Mouse (Mus musculus) limb, embryonic 11.5 days (tissue): ENCODE measurements around the gene Olfr1141. TPM values are rescaled to one million over a fixed set of nuclear protein-coding genes. Genes with fewer than 3 reads are reported as not detected.

ENCODE experiments used
- ATAC-seq: fragments of 200-750 bp; cut with Nextera tagmentation; 2 replicates; pipeline ENCODE4 v1.8.0; 2017; ENCODE audit warnings: low read depth; ENCODE audit not compliant: insufficient number of reproducible peaks, low FRiP score, low TSS enrichment
- DNase-seq: peaks from one replicate; pipeline ENCODE4 v3.0.0-alpha.2; 2015; ENCODE audit warnings: low spot score
- H3K27ac ChIP-seq: fragments of 300-500 bp; sonication (generic); replicated peaks from 2 replicates; pipeline ENCODE4 v1.5.1; 2014; ENCODE audit warnings: low read depth, mild to moderate bottlenecking, low read length
- H3K27me3 ChIP-seq: fragments of 300-500 bp; sonication (generic); 2 replicates; pipeline ENCODE4 v1.6.1; 2014; ENCODE audit warnings: mild to moderate bottlenecking, low read length, mixed read lengths; ENCODE audit not compliant: control insufficient read depth, insufficient read depth
- H3K36me3 ChIP-seq: fragments of 300-500 bp; sonication (generic); 2 replicates; pipeline ENCODE4 v1.6.1; 2014; ENCODE audit warnings: mild to moderate bottlenecking, low read length, moderate library complexity, mixed read lengths; ENCODE audit not compliant: control insufficient read depth, insufficient read depth
- H3K4me1 ChIP-seq: fragments of 300-500 bp; sonication (generic); 2 replicates; pipeline ENCODE4 v1.6.1; 2014; ENCODE audit warnings: low read length, mixed read lengths; ENCODE audit not compliant: control insufficient read depth, insufficient read depth
- H3K4me2 ChIP-seq: fragments of 300-500 bp; sonication (generic); 2 replicates; pipeline ENCODE4 v1.6.1; 2014; ENCODE audit warnings: low read depth, mild to moderate bottlenecking, moderate library complexity; ENCODE audit not compliant: severe bottlenecking
- H3K4me3 ChIP-seq: fragments of 300-500 bp; sonication (generic); 2 replicates; pipeline ENCODE4 v1.5.1; 2014; ENCODE audit warnings: low read depth, low read length
- H3K9ac ChIP-seq: fragments of 300-500 bp; sonication (generic); 2 replicates; pipeline ENCODE4 v1.6.1; 2014; ENCODE audit warnings: mild to moderate bottlenecking, low read length
- H3K9me3 ChIP-seq: fragments of 300-500 bp; sonication (generic); 2 replicates; pipeline ENCODE4 v1.6.1; 2016; ENCODE audit warnings: low read length; ENCODE audit not compliant: control insufficient read depth
- WGBS: fragments of 180-500 bp; shearing (Covaris S2); extraction: QIAGEN DNeasy Blood & Tissue Kit; methylation state at CpG from one replicate; pipeline ENCODE4 v1.1.7; 2014; 5-methylcytosine and 5-hydroxymethylcytosine counted together
- polyA plus RNA-seq: library from polyadenylated mRNA; unstranded; fragments of >200 nt; fragmentation: Nextera tagmentation; extraction: Ambion mirVana; gene quantifications from 2 replicates; pipeline ENCODE4 v1.2.1, GENCODE M21; 2014

The Olfr1141 gene
- polyA plus RNA-seq, result not detected in 2 replicates

- 83% methylated on average over 1 of the region's 1 CpGs for WGBS
- H3K27ac ChIP-seq, result no peak within 1 kb of the TSS
- H3K9me3 ChIP-seq, result no peaks in the 10 kb centered on the region
- no peaks in the 10 kb centered on the region for H3K4me1 ChIP-seq
- DNase-seq (no peak), ATAC-seq (no peak)
- H3K27me3 ChIP-seq, result no peaks in the 10 kb centered on the region
- no peak within 1 kb of the TSS for H3K4me2 ChIP-seq
- H3K4me3 ChIP-seq, result no peak within 1 kb of the TSS
- no peaks in the 10 kb centered on the region for H3K36me3 ChIP-seq
- H3K9ac ChIP-seq, result no peak within 1 kb of the TSS
Observed at GRCm38 (mm10) chr2:87753891-87754290, at the start of gene Olfr1141. TSS of gene Olfr1141 (minus strand) at chr2:87753991.

GRCm38 (mm10) chr2:87800292-87800691 lies 46.5 kb upstream of the Olfr1141 start, which contains the start of gene Olfr1143:
TSS of gene Olfr1143 (plus strand) at chr2:87800592.
- no peaks in the 10 kb centered on the region for H3K4me1 ChIP-seq
- H3K9me3 ChIP-seq, result no peaks in the 10 kb centered on the region
- no peak within 1 kb of the TSS for H3K4me3 ChIP-seq
- no peaks in the 10 kb centered on the region for H3K27me3 ChIP-seq
- ATAC-seq (no peak), DNase-seq (no peak)
- no peak within 1 kb of the TSS for H3K4me2 ChIP-seq
- no peak within 1 kb of the TSS for H3K9ac ChIP-seq
- no peaks in the 10 kb centered on the region for H3K36me3 ChIP-seq
- H3K27ac ChIP-seq, result no peak within 1 kb of the TSS

GRCm38 (mm10) chr2:87779183-87779582 lies 25.4 kb upstream of the Olfr1141 start, which contains the start of gene Olfr152:
TSS of gene Olfr152 (plus strand) at chr2:87779483.
- no peaks in the 10 kb centered on the region for H3K36me3 ChIP-seq
- ATAC-seq (no peak), DNase-seq (no peak)
- H3K4me2 ChIP-seq, result no peak within 1 kb of the TSS
- 87% methylated on average over 4 of the region's 4 CpGs for WGBS
- no peaks in the 10 kb centered on the region for H3K4me1 ChIP-seq
- no peaks in the 10 kb centered on the region for H3K9me3 ChIP-seq
- H3K27ac ChIP-seq, result no peak within 1 kb of the TSS
- H3K9ac ChIP-seq, result no peak within 1 kb of the TSS
- H3K4me3 ChIP-seq, result no peak within 1 kb of the TSS
- H3K27me3 ChIP-seq, result no peaks in the 10 kb centered on the region

GRCm38 (mm10) chr2:87776143-87776542 lies 22.4 kb upstream of the Olfr1141 start:
- no peak for ATAC-seq
- Histone ChIP-seq H3K27ac (no peak overlapping the region), H3K36me3 (no peaks in the 10 kb centered on the region), H3K9me3 (no peaks in the 10 kb centered on the region), H3K9ac (no peak overlapping the region), H3K4me2 (no peak overlapping the region), H3K4me3 (no peak overlapping the region), H3K4me1 (no peaks in the 10 kb centered on the region), H3K27me3 (no peaks in the 10 kb centered on the region)
- WGBS, result 70% methylated on average over 1 of the region's 1 CpGs
- DNase-seq, result no peak

GRCm38 (mm10) chr2:87743452-87743851 lies 10.3 kb downstream of the Olfr1141 start, which contains the start of gene Olfr1140:
TSS of gene Olfr1140 (plus strand) at chr2:87743752.
- no peaks in the 10 kb centered on the region for H3K9me3 ChIP-seq
- WGBS, result 76% methylated on average over 3 of the region's 3 CpGs
- ATAC-seq (no peak), DNase-seq (no peak)
- H3K27ac ChIP-seq, result no peak within 1 kb of the TSS
- H3K36me3 ChIP-seq, result no peaks in the 10 kb centered on the region
- no peak within 1 kb of the TSS for H3K4me3 ChIP-seq
- no peak within 1 kb of the TSS for H3K4me2 ChIP-seq
- no peak within 1 kb of the TSS for H3K9ac ChIP-seq
- no peaks in the 10 kb centered on the region for H3K27me3 ChIP-seq
- no peaks in the 10 kb centered on the region for H3K4me1 ChIP-seq

- Histone ChIP-seq H3K4me3 (no peak within 1 kb of the TSS), H3K4me1 (no peaks in the 10 kb centered on the region), H3K27ac (no peak within 1 kb of the TSS), H3K9ac (no peak within 1 kb of the TSS), H3K4me2 (no peak within 1 kb of the TSS), H3K36me3 (no peaks in the 10 kb centered on the region), H3K27me3 (no peaks in the 10 kb centered on the region), H3K9me3 (no peaks in the 10 kb centered on the region)
- no peak for DNase-seq
- WGBS, result 89% methylated on average over 1 of the region's 1 CpGs
- ATAC-seq, result no peak
Observed at GRCm38 (mm10) chr2:87739878-87740277, 13.9 kb downstream of the Olfr1141 start, which contains the start of gene Olfr1138. TSS of gene Olfr1138 (minus strand) at chr2:87739978.

GRCm38 (mm10) chr2:87713079-87713478 lies 40.7 kb downstream of the Olfr1141 start, which contains the start of gene Olfr1137:
TSS of gene Olfr1137 (minus strand) at chr2:87713179.
- no peaks in the 10 kb centered on the region for H3K9me3 ChIP-seq
- H3K4me1 ChIP-seq, result no peaks in the 10 kb centered on the region
- no peak within 1 kb of the TSS for H3K4me3 ChIP-seq
- no peak within 1 kb of the TSS for H3K9ac ChIP-seq
- no peaks in the 10 kb centered on the region for H3K36me3 ChIP-seq
- DNase-seq, result no peak
- H3K27ac ChIP-seq, result no peak within 1 kb of the TSS
- H3K4me2 ChIP-seq, result no peak within 1 kb of the TSS
- no peaks in the 10 kb centered on the region for H3K27me3 ChIP-seq
- ATAC-seq, result no peak

Other genes with a start within 250 kb of the Olfr1141 start
- not detected in 2 replicates for gene Pramel6, start 247.4 kb downstream of the Olfr1141 start, polyA plus RNA-seq
- not detected in 2 replicates for gene Olfr153, start 222.2 kb downstream of the Olfr1141 start, polyA plus RNA-seq
- not detected in 2 replicates for gene Olfr1128, start 208.4 kb downstream of the Olfr1141 start, polyA plus RNA-seq
- not detected in 2 replicates for gene Olfr1129, start 180.1 kb downstream of the Olfr1141 start, polyA plus RNA-seq
- not detected in 2 replicates for gene Olfr1130, start 147.8 kb downstream of the Olfr1141 start, polyA plus RNA-seq
- not detected in 2 replicates for gene Olfr1131, start 126.9 kb downstream of the Olfr1141 start, polyA plus RNA-seq
- not detected in 2 replicates for gene Olfr1132, start 116.5 kb downstream of the Olfr1141 start, polyA plus RNA-seq
- not detected in 2 replicates for gene Olfr1133, start 106.6 kb downstream of the Olfr1141 start, polyA plus RNA-seq
- not detected in 2 replicates for gene Olfr1134, start 95.5 kb downstream of the Olfr1141 start, polyA plus RNA-seq
- gene Olfr1135, start 80.3 kb downstream of the Olfr1141 start, polyA plus RNA-seq, result not detected in 2 replicates
- not detected in 2 replicates for gene Olfr1136, start 60.0 kb downstream of the Olfr1141 start, polyA plus RNA-seq
- gene Olfr1137, start 40.8 kb downstream of the Olfr1141 start, polyA plus RNA-seq, result not detected in 2 replicates
- gene Olfr1138, start 14.0 kb downstream of the Olfr1141 start, polyA plus RNA-seq, result not detected in 2 replicates
- gene Olfr1140, start 10.2 kb downstream of the Olfr1141 start, polyA plus RNA-seq, result not detected in 2 replicates
- gene Olfr152, start 25.5 kb upstream of the Olfr1141 start, polyA plus RNA-seq, result not detected in 2 replicates
- not detected in 2 replicates for gene Olfr1143, start 46.6 kb upstream of the Olfr1141 start, polyA plus RNA-seq
- gene Olfr1145, start 55.8 kb upstream of the Olfr1141 start, polyA plus RNA-seq, result not detected in 2 replicates
- gene Olfr1148, start 76.5 kb upstream of the Olfr1141 start, polyA plus RNA-seq, result not detected in 2 replicates
- gene Olfr1150-ps1, start 90.0 kb upstream of the Olfr1141 start, polyA plus RNA-seq, result not detected in 2 replicates
- gene Olfr1151, start 101.9 kb upstream of the Olfr1141 start, polyA plus RNA-seq, result not detected in 2 replicates
- not detected in 2 replicates for gene Olfr1152, start 112.5 kb upstream of the Olfr1141 start, polyA plus RNA-seq
- gene Olfr1153, start 141.0 kb upstream of the Olfr1141 start, polyA plus RNA-seq, result not detected in 2 replicates
- not detected in 2 replicates for gene Olfr1154, start 151.2 kb upstream of the Olfr1141 start, polyA plus RNA-seq
- not detected in 2 replicates for gene Olfr1155, start 191.1 kb upstream of the Olfr1141 start, polyA plus RNA-seq
- gene Olfr1156, start 199.1 kb upstream of the Olfr1141 start, polyA plus RNA-seq, result not detected in 2 replicates
- not detected in 2 replicates for gene Olfr1157, start 214.3 kb upstream of the Olfr1141 start, polyA plus RNA-seq
- gene Olfr74, start 220.7 kb upstream of the Olfr1141 start, polyA plus RNA-seq, result not detected in 2 replicates
- gene Olfr1158, start 236.1 kb upstream of the Olfr1141 start, polyA plus RNA-seq, result not detected in 2 replicates